Mouse (Mus musculus): ENCODE measurements at regions not wholly inside any gene's neighbourhood (a gene's known extent, or its start where the extent isn't known, plus 50 kb on each side); places are given as distances from the start of the nearest gene placed in this dataset.

DNA sequence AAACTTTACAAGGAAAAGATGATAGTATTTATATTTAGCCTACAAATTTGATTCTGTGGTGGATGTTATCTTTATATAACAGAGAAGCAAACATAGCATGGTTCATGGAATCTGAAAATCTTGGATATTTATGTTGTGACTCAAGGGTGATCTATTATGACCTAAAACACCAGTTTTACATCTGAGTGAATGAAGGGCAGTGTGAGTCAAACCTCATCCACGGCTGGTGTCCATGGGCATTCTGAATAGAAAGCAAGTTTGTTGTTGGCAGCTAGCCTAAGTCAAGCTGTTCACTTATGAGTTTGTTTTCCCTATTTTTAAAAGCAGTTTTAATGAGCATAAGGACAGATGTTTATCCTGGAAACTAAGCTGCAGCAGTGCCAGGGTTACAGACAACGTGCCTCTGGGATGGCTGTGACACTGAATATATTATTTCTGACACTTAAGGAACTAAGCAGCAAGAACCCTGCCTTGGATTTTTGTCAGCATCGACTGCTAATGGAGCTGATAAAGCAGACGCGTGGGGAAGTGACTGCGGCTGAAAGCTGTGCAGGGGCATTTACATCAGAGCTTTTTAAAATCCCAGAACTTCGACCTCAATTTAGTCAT, 278.5 kb downstream of the Phf3 start:
- no peak overlapping the region for H3K9ac ChIP-seq (ENCODE audit: insufficient read depth, low read depth, low read length, poor library complexity, severe bottlenecking)
- in situ Hi-C loops (cut with MboI; ENCODE audit: low sequenced_read_pairs in 2 of 2, unreplicated experiment in 2 of 2) = no loop called here
- no peak overlapping the region for H3K4me3 ChIP-seq (ENCODE audit: insufficient read depth in 1 of 2, low read depth in 1 of 2, low read length in 2 of 2, poor library complexity in 1 of 2, severe bottlenecking in 1 of 2)
- no peaks in the 10 kb centered on the region for H3K36me3 ChIP-seq (ENCODE audit: control insufficient read depth, insufficient read depth, low read length, poor library complexity, severe bottlenecking)
- no peaks in the 10 kb centered on the region for H3K4me1 ChIP-seq (ENCODE audit: control insufficient read depth in 2 of 2, insufficient read depth in 2 of 2, low read length in 2 of 2, poor library complexity in 1 of 2)
- no peak for DNase-seq (ENCODE audit: low read depth, low spot score)
- no peak for TF ChIP-seq ZNF384 (IDR thresholded peaks at IDR 0.05; ENCODE audit: low read depth, low read length)
- TF ChIP-seq CHD2 (IDR thresholded peaks at IDR 0.05; ENCODE audit: low read depth, low read length) = no peak
- TF ChIP-seq HCFC1 (IDR thresholded peaks at IDR 0.05; ENCODE audit: borderline replicate concordance, insufficient read depth, low read length) = no peak
- no peak for TF ChIP-seq ZC3H11A (IDR thresholded peaks at IDR 0.05; ENCODE audit: borderline replicate concordance, low read depth, low read length)
- TF ChIP-seq MAFK (IDR thresholded peaks at IDR 0.05; ENCODE audit: insufficient read depth, low read depth, low read length) = no peak
- H3K27ac ChIP-seq (ENCODE audit: insufficient read depth, low read depth, low read length, poor library complexity, severe bottlenecking) = no peak overlapping the region
- no peaks in the 10 kb centered on the region for H3K9me3 ChIP-seq (ENCODE audit: control insufficient read depth, insufficient read depth, low read depth, low read length)

DNA sequence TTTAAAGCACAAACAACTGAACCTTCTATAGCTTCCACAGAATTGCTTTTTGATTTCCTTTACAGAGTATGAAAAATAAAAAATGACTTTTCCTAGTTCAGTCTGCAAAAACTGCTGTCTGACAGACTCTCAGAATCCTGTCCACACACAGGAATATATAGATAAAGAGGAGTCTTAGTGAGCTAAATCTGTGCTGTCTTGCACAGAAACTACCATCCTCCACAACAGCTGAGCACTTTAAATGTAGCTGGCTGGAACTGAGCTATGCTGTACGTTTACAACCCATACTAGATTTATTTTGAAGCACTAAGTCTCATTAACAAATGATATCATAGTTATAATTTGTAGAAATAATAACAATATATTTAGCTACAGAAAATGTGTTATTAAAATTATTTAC, 279.7 kb downstream of the Phf3 start:
- no peak for TF ChIP-seq CHD2 (IDR thresholded peaks at IDR 0.05; ENCODE audit: low read depth, low read length)
- TF ChIP-seq MAFK (IDR thresholded peaks at IDR 0.05; ENCODE audit: insufficient read depth, low read depth, low read length) = no peak
- no peak for TF ChIP-seq HCFC1 (IDR thresholded peaks at IDR 0.05; ENCODE audit: borderline replicate concordance, insufficient read depth, low read length)
- no peak for TF ChIP-seq ZC3H11A (IDR thresholded peaks at IDR 0.05; ENCODE audit: borderline replicate concordance, low read depth, low read length)
- no peak for TF ChIP-seq ZNF384 (IDR thresholded peaks at IDR 0.05; ENCODE audit: low read depth, low read length)
- no peak overlapping the region for H3K4me3 ChIP-seq (ENCODE audit: insufficient read depth in 1 of 2, low read depth in 1 of 2, low read length in 2 of 2, poor library complexity in 1 of 2, severe bottlenecking in 1 of 2)
- no peak overlapping the region for H3K27ac ChIP-seq (ENCODE audit: insufficient read depth, low read depth, low read length, poor library complexity, severe bottlenecking)
- no peaks in the 10 kb centered on the region for H3K9me3 ChIP-seq (ENCODE audit: control insufficient read depth, insufficient read depth, low read depth, low read length)
- in situ Hi-C loops (cut with MboI; ENCODE audit: low sequenced_read_pairs in 2 of 2, unreplicated experiment in 2 of 2) = no loop called here
- no peaks in the 10 kb centered on the region for H3K36me3 ChIP-seq (ENCODE audit: control insufficient read depth, insufficient read depth, low read length, poor library complexity, severe bottlenecking)
- no peak overlapping the region for H3K9ac ChIP-seq (ENCODE audit: insufficient read depth, low read depth, low read length, poor library complexity, severe bottlenecking)
- H3K4me1 ChIP-seq (ENCODE audit: control insufficient read depth in 2 of 2, insufficient read depth in 2 of 2, low read length in 2 of 2, poor library complexity in 1 of 2) = no peaks in the 10 kb centered on the region
- DNase-seq (ENCODE audit: low read depth, low spot score) = no peak

DNA sequence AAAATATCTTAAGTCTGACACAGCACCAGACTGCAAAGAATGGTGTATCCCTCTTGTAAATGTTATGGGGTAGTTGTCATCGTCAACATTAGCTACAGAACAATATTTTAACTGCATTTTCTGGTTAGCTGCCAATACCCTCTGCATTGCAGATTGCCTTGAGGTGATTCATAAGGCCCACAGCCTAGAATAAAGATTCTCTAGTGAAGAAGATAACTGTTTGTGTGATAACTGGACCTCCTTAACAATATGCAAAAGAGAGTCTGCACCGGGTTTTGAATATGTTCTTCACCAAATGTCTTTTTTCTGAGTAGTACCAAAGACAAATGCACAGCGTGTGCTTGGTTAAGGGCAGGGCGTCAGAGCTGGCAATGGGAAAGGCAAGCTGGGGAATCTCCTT, 283.0 kb downstream of the Phf3 start:
- in situ Hi-C loops (cut with MboI; ENCODE audit: low sequenced_read_pairs in 2 of 2, unreplicated experiment in 2 of 2) = no loop called here
- TF ChIP-seq ZC3H11A (IDR thresholded peaks at IDR 0.05; ENCODE audit: borderline replicate concordance, low read depth, low read length) = no peak
- TF ChIP-seq MAFK (IDR thresholded peaks at IDR 0.05; ENCODE audit: insufficient read depth, low read depth, low read length) = no peak
- TF ChIP-seq CHD2 (IDR thresholded peaks at IDR 0.05; ENCODE audit: low read depth, low read length) = no peak
- no peak for TF ChIP-seq HCFC1 (IDR thresholded peaks at IDR 0.05; ENCODE audit: borderline replicate concordance, insufficient read depth, low read length)
- no peak for TF ChIP-seq ZNF384 (IDR thresholded peaks at IDR 0.05; ENCODE audit: low read depth, low read length)
- no peak overlapping the region for H3K4me3 ChIP-seq (ENCODE audit: insufficient read depth in 1 of 2, low read depth in 1 of 2, low read length in 2 of 2, poor library complexity in 1 of 2, severe bottlenecking in 1 of 2)
- DNase-seq (ENCODE audit: low read depth, low spot score) = no peak
- H3K36me3 ChIP-seq (ENCODE audit: control insufficient read depth, insufficient read depth, low read length, poor library complexity, severe bottlenecking) = no peaks in the 10 kb centered on the region
- H3K9me3 ChIP-seq (ENCODE audit: control insufficient read depth, insufficient read depth, low read depth, low read length) = no peaks in the 10 kb centered on the region
- H3K9ac ChIP-seq (ENCODE audit: insufficient read depth, low read depth, low read length, poor library complexity, severe bottlenecking) = no peak overlapping the region
- no peak overlapping the region for H3K27ac ChIP-seq (ENCODE audit: insufficient read depth, low read depth, low read length, poor library complexity, severe bottlenecking)
- no peaks in the 10 kb centered on the region for H3K4me1 ChIP-seq (ENCODE audit: control insufficient read depth in 2 of 2, insufficient read depth in 2 of 2, low read length in 2 of 2, poor library complexity in 1 of 2)

GRCm38 (mm10) chr1:30588885-30589284, 284.8 kb downstream of the Phf3 start:
- Histone ChIP-seq H3K36me3 (ENCODE audit: control insufficient read depth, insufficient read depth, low read length, poor library complexity, severe bottlenecking) (no peaks in the 10 kb centered on the region), H3K4me3 (ENCODE audit: insufficient read depth in 1 of 2, low read depth in 1 of 2, low read length in 2 of 2, poor library complexity in 1 of 2, severe bottlenecking in 1 of 2) (no peak overlapping the region), H3K4me1 (ENCODE audit: control insufficient read depth in 2 of 2, insufficient read depth in 2 of 2, low read length in 2 of 2, poor library complexity in 1 of 2) (no peaks in the 10 kb centered on the region), H3K27ac (ENCODE audit: insufficient read depth, low read depth, low read length, poor library complexity, severe bottlenecking) (no peak overlapping the region), H3K9me3 (ENCODE audit: control insufficient read depth, insufficient read depth, low read depth, low read length) (no peaks in the 10 kb centered on the region), H3K9ac (ENCODE audit: insufficient read depth, low read depth, low read length, poor library complexity, severe bottlenecking) (no peak overlapping the region)
- no peak for DNase-seq (ENCODE audit: low read depth, low spot score)
- TF ChIP-seq ZC3H11A (IDR thresholded peaks at IDR 0.05; ENCODE audit: borderline replicate concordance, low read depth, low read length) (no peak), CHD2 (IDR thresholded peaks at IDR 0.05; ENCODE audit: low read depth, low read length) (no peak), HCFC1 (IDR thresholded peaks at IDR 0.05; ENCODE audit: borderline replicate concordance, insufficient read depth, low read length) (no peak), MAFK (IDR thresholded peaks at IDR 0.05; ENCODE audit: insufficient read depth, low read depth, low read length) (no peak), ZNF384 (IDR thresholded peaks at IDR 0.05; ENCODE audit: low read depth, low read length) (no peak)
- in situ Hi-C loops (cut with MboI; ENCODE audit: low sequenced_read_pairs in 2 of 2, unreplicated experiment in 2 of 2) = no loop called here

DNA sequence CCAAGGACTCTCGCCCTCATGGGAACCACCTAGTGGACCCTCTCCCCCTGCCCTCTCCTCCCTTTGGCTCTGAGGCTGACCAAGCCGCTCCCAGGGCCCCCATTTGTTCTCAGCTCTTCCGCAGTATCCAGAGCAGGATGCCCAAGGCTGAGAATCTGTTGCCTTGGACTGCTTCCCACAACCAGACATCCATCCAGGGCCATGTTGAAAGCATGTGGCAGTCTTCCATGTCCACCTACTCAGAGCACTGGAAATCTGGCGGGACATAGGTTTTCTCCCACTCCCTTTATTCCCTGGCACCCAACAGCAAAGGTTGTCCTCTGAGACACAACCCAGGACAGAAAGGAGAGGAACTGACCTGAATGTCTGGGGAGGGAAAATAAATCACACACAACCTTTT, 285.4 kb downstream of the Phf3 start:
- Histone ChIP-seq H3K4me1 (ENCODE audit: control insufficient read depth in 2 of 2, insufficient read depth in 2 of 2, low read length in 2 of 2, poor library complexity in 1 of 2) (no peaks in the 10 kb centered on the region), H3K36me3 (ENCODE audit: control insufficient read depth, insufficient read depth, low read length, poor library complexity, severe bottlenecking) (no peaks in the 10 kb centered on the region), H3K27ac (ENCODE audit: insufficient read depth, low read depth, low read length, poor library complexity, severe bottlenecking) (no peak overlapping the region), H3K4me3 (ENCODE audit: insufficient read depth in 1 of 2, low read depth in 1 of 2, low read length in 2 of 2, poor library complexity in 1 of 2, severe bottlenecking in 1 of 2) (no peak overlapping the region), H3K9ac (ENCODE audit: insufficient read depth, low read depth, low read length, poor library complexity, severe bottlenecking) (no peak overlapping the region), H3K9me3 (ENCODE audit: control insufficient read depth, insufficient read depth, low read depth, low read length) (no peaks in the 10 kb centered on the region)
- TF ChIP-seq MAFK (IDR thresholded peaks at IDR 0.05; ENCODE audit: insufficient read depth, low read depth, low read length) (no peak), HCFC1 (IDR thresholded peaks at IDR 0.05; ENCODE audit: borderline replicate concordance, insufficient read depth, low read length) (no peak), ZC3H11A (IDR thresholded peaks at IDR 0.05; ENCODE audit: borderline replicate concordance, low read depth, low read length) (no peak), ZNF384 (IDR thresholded peaks at IDR 0.05; ENCODE audit: low read depth, low read length) (no peak), CHD2 (IDR thresholded peaks at IDR 0.05; ENCODE audit: low read depth, low read length) (no peak)
- no peak for DNase-seq (ENCODE audit: low read depth, low spot score)
- in situ Hi-C loops (cut with MboI; ENCODE audit: low sequenced_read_pairs in 2 of 2, unreplicated experiment in 2 of 2) = no loop called here

Data from ES-E14 (cell line).